Comparison of ENCODE assay signal across 16 mouse cellular contexts in genomic region chr3:138898055-138898454, GRCm38 (mm10).
"Had no signal": no experiment of that assay in that cellular context is flagged by ENCODE, and none has a peak within 500 bp of the region (broad histone marks: within the 10 kb centered on the region; RNA-seq: fewer than 3 reads in every experiment).

No protein-coding gene starts in this region.

- ATAC-seq: liver, embryonic 12.5 days; liver, postnatal 0 days; lung, postnatal 0 days; midbrain, embryonic 13.5 days; midbrain, embryonic 15.5 days had no signal

- DNase-seq: left cerebral cortex, postnatal 4 days; liver; liver, embryonic 13.5 days; liver, postnatal 0 days; lung, adult 18-20 months; lung, adult 2 months; lung, embryonic 14.5 days; lung, postnatal 10 days; lung, postnatal 14 days; lung, postnatal 36 days; lung, postnatal 4 days; midbrain, embryonic 14.5 days had no signal
